Mouse (Mus musculus) lung, embryonic 14.5 days (tissue): ENCODE results near the gene D7Ertd443e. TPM values are rescaled to one million over a fixed set of nuclear protein-coding genes. Genes with fewer than 3 reads are reported as not detected.

ENCODE experiments used
- ATAC-seq: fragments of 200-750 bp; cut with Nextera tagmentation; 2 replicates; pipeline ENCODE4 v1.8.0; 2017; ENCODE audit warnings: mild to moderate bottlenecking, moderate TSS enrichment, moderate library complexity; ENCODE audit not compliant: insufficient read depth
- DNase-seq: peaks from one replicate; pipeline ENCODE4 v3.0.0-alpha.2; 2015
- H3K27ac ChIP-seq: fragments of 300-500 bp; sonication (generic); 2 replicates; pipeline ENCODE4 v1.5.1; 2014; ENCODE audit warnings: low read depth, mild to moderate bottlenecking, moderate library complexity
- H3K27me3 ChIP-seq: fragments of 300-500 bp; sonication (generic); 2 replicates; pipeline ENCODE4 v1.6.1; 2014; ENCODE audit warnings: low read length, control low read depth; ENCODE audit not compliant: insufficient read depth
- H3K36me3 ChIP-seq: fragments of 300-500 bp; sonication (generic); 2 replicates; pipeline ENCODE4 v1.6.1; 2014; ENCODE audit warnings: control low read depth; ENCODE audit not compliant: insufficient read depth
- H3K4me1 ChIP-seq: fragments of 300-500 bp; sonication (generic); 2 replicates; pipeline ENCODE4 v1.6.1; 2014; ENCODE audit warnings: antibody characterized with exemption, control low read depth; ENCODE audit not compliant: insufficient read depth
- H3K4me2 ChIP-seq: fragments of 300-500 bp; sonication (generic); 2 replicates; pipeline ENCODE4 v1.6.1; 2014; ENCODE audit warnings: mild to moderate bottlenecking
- H3K4me3 ChIP-seq: fragments of 300-500 bp; sonication (generic); 2 replicates; pipeline ENCODE4 v1.5.1; 2014; ENCODE audit warnings: low read depth, low read length
- H3K9ac ChIP-seq: fragments of 300-500 bp; sonication (generic); 2 replicates; pipeline ENCODE4 v1.6.1; 2014
- H3K9me3 ChIP-seq: fragments of 300-500 bp; sonication (generic); 2 replicates; pipeline ENCODE4 v1.6.1; 2016; ENCODE audit warnings: low read depth, low read length, control low read depth
- CTCF ChIP-seq: IDR thresholded peaks from 2 replicates; pipeline ENCODE4 v1.5.1; 2016; ENCODE audit warnings: antibody characterized with exemption, low read depth
- WGBS: fragments of 180-500 bp; shearing (Covaris S2); extraction: QIAGEN DNeasy Blood & Tissue Kit; methylation state at CpG from one replicate; pipeline ENCODE4 v1.1.7; 2014; 5-methylcytosine and 5-hydroxymethylcytosine counted together
- polyA plus RNA-seq: library from polyadenylated mRNA; unstranded; fragments of >200 nt; fragmentation: Nextera tagmentation; extraction: Ambion mirVana; gene quantifications from 2 replicates; pipeline ENCODE4 v1.2.1, GENCODE M21; 2014

D7Ertd443e gene
- polyA plus RNA-seq, 1 experiment from 2014 or later: 0.17 TPM

DNA sequence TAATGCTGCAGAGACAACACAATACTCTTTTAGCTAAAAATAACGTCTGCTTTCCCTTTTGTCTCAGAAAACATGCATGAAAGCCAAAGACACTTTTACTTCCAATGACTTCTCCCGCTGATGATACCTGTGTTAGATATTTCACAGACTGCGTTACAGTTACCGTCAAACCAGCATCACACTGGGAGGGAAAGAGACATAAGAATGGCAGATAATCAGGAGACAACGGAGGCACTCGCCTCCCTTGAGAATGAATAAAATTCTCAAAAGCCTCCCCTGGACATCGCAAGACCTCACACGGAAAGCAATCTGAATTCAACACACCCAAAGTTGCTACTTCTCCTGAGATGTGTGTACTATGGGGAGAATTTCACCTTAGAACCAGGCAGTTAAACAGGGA is 11.3 kb upstream of the D7Ertd443e start:
- H3K4me1 ChIP-seq: no peaks in the 10 kb centered on the region
- ATAC-seq: no peak
- 76% methylated on average over 8 of the region's 8 CpGs for whole genome bisulfite sequencing
- H3K27ac ChIP-seq: no peak overlapping the region
- no peak overlapping the region for H3K9ac ChIP-seq
- DNase-seq: no peak
- no peaks in the 10 kb centered on the region for H3K9me3 ChIP-seq
- no peak overlapping the region for H3K4me3 ChIP-seq
- no peaks in the 10 kb centered on the region for H3K27me3 ChIP-seq
- H3K36me3 ChIP-seq: no peaks in the 10 kb centered on the region
- H3K4me2 ChIP-seq: no peak overlapping the region
- no peak for TF ChIP-seq CTCF

DNA sequence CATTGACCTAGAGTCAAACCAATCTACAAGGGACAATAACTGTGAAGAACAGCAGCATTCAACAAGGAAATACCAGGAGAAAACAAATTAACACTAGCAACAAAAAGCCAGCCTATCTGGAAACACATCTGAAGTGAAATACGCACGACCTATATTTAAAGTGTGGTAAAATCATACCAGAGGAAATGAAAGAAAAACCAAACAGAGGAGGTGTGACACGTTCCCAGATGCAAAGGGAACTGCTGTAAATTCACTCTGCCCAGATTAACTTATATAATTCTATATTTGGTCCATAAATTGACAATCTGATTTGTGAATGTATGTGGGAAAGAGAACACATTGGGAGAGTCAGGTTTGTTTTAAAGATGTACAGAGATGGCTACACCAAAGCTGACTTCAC is 2.7 kb downstream of the D7Ertd443e start:
- Histone ChIP-seq H3K4me3 (no peak overlapping the region), H3K4me1 (0 out of 2 replicates have a peak, but pooled peaks cover 2% of the 10 kb centered on the region), H3K27ac (no peak overlapping the region), H3K27me3 (no peaks in the 10 kb centered on the region), H3K4me2 (no peak overlapping the region), H3K9ac (no peak overlapping the region), H3K36me3 (no peaks in the 10 kb centered on the region), H3K9me3 (no peaks in the 10 kb centered on the region)
- 72% methylated on average over 3 of the region's 3 CpGs for WGBS
- ATAC-seq (no peak), DNase-seq (no peak)
- no peak for TF ChIP-seq CTCF

GRCm38 (mm10) chr7:134381407-134381861 is 4.0 kb downstream of the D7Ertd443e start:
- 18% methylated on average over 4 of the region's 4 CpGs for WGBS
- peak; percentile 87 for ATAC-seq
- Histone ChIP-seq H3K4me3 (no peak overlapping the region), H3K27ac (no peak overlapping the region), H3K27me3 (no peaks in the 10 kb centered on the region), H3K4me2 (no peak overlapping the region), H3K36me3 (no peaks in the 10 kb centered on the region), H3K4me1 (0 out of 2 replicates have a peak, but pooled peaks cover 2% of the 10 kb centered on the region), H3K9me3 (no peaks in the 10 kb centered on the region), H3K9ac (no peak overlapping the region)
- DNase-seq: peak; percentile 94
- TF ChIP-seq CTCF: peak; percentile 62

- ATAC-seq: no peak
- Histone ChIP-seq H3K4me1 (0 out of 2 replicates have a peak, but pooled peaks cover 2% of the 10 kb centered on the region), H3K27me3 (no peaks in the 10 kb centered on the region)
These were observed 7.2 kb downstream of the D7Ertd443e start for GRCm38 (mm10) chr7:134378273-134378672.

GRCm38 (mm10) chr7:134376786-134377185 is 8.7 kb downstream of the D7Ertd443e start:
- Histone ChIP-seq H3K27ac (no peak overlapping the region), H3K27me3 (no peaks in the 10 kb centered on the region), H3K36me3 (no peaks in the 10 kb centered on the region), H3K9me3 (no peaks in the 10 kb centered on the region), H3K4me2 (no peak overlapping the region), H3K9ac (no peak overlapping the region), H3K4me3 (no peak overlapping the region), H3K4me1 (0 out of 2 replicates have a peak, but pooled peaks cover 2% of the 10 kb centered on the region)
- ATAC-seq: no peak
- TF ChIP-seq CTCF: no peak
- no peak for DNase-seq
- WGBS: 61% methylated on average over 7 of the region's 7 CpGs

More at GRCm38 (mm10) chr7:134378273-134378672, 7.2 kb downstream of the D7Ertd443e start:
- no peaks in the 10 kb centered on the region for H3K9me3 ChIP-seq
- WGBS: 56% methylated on average over 4 of the region's 4 CpGs
- no peak overlapping the region for H3K27ac ChIP-seq
- H3K4me3 ChIP-seq: no peak overlapping the region
- H3K9ac ChIP-seq: no peak overlapping the region
- peak; percentile 82 for DNase-seq
- no peaks in the 10 kb centered on the region for H3K36me3 ChIP-seq
- TF ChIP-seq CTCF: peak; percentile 79
- H3K4me2 ChIP-seq: no peak overlapping the region

GRCm38 (mm10) chr7:134372276-134372675 is 13.2 kb downstream of the D7Ertd443e start:
- Histone ChIP-seq H3K4me2 (no peak overlapping the region), H3K9ac (no peak overlapping the region), H3K4me1 (no peaks in the 10 kb centered on the region), H3K27me3 (no peaks in the 10 kb centered on the region), H3K4me3 (no peak overlapping the region), H3K9me3 (no peaks in the 10 kb centered on the region), H3K27ac (no peak overlapping the region), H3K36me3 (no peaks in the 10 kb centered on the region)
- 51% methylated on average over 5 of the region's 5 CpGs for WGBS
- TF ChIP-seq CTCF: no peak
- DNase-seq: no peak
- ATAC-seq: no peak

- ATAC-seq: no peak
- 74% methylated on average over 4 of the region's 4 CpGs for WGBS
These were observed 16.2 kb downstream of the D7Ertd443e start for GRCm38 (mm10) chr7:134369241-134369640.

More at GRCm38 (mm10) chr7:134369241-134369640, 16.2 kb downstream of the D7Ertd443e start:
- H3K27me3 ChIP-seq: no peaks in the 10 kb centered on the region
- no peaks in the 10 kb centered on the region for H3K36me3 ChIP-seq
- DNase-seq: no peak
- TF ChIP-seq CTCF: no peak
- no peak overlapping the region for H3K4me2 ChIP-seq
- H3K27ac ChIP-seq: no peak overlapping the region
- H3K4me3 ChIP-seq: no peak overlapping the region
- H3K9me3 ChIP-seq: no peaks in the 10 kb centered on the region
- no peaks in the 10 kb centered on the region for H3K4me1 ChIP-seq
- no peak overlapping the region for H3K9ac ChIP-seq
